Mouse (Mus musculus) kidney, embryonic 14.5 days (tissue): ENCODE results near the gene Ttll5. TPM values are rescaled to one million over a fixed set of nuclear protein-coding genes. Genes with fewer than 3 reads are reported as not detected.

Experiments
- ATAC-seq: fragments of 200-750 bp; cut with Nextera tagmentation; 2 replicates; pipeline ENCODE4 v1.8.0; 2017; ENCODE audit warnings: moderate number of reproducible peaks, mild to moderate bottlenecking, moderate TSS enrichment, moderate library complexity; ENCODE audit not compliant: low FRiP score, low TSS enrichment
- H3K27ac ChIP-seq: fragments of 300-500 bp; sonication (generic); 2 replicates; pipeline ENCODE4 v1.5.1; 2014; ENCODE audit warnings: low read depth, mild to moderate bottlenecking, low read length, moderate library complexity, mixed read lengths
- H3K27me3 ChIP-seq: fragments of 300-500 bp; sonication (generic); 2 replicates; pipeline ENCODE4 v1.6.1; 2014; ENCODE audit warnings: mild to moderate bottlenecking, low read length; ENCODE audit not compliant: control insufficient read depth, insufficient read depth
- H3K36me3 ChIP-seq: fragments of 300-500 bp; sonication (generic); 2 replicates; pipeline ENCODE4 v1.6.1; 2014; ENCODE audit warnings: low read length, mixed read lengths; ENCODE audit not compliant: control insufficient read depth, insufficient read depth
- H3K4me1 ChIP-seq: fragments of 300-500 bp; sonication (generic); 2 replicates; pipeline ENCODE4 v1.6.1; 2014; ENCODE audit warnings: low read length, mixed read lengths; ENCODE audit not compliant: control insufficient read depth, insufficient read depth
- H3K4me2 ChIP-seq: fragments of 300-500 bp; sonication (generic); replicated peaks from 2 replicates; pipeline ENCODE4 v1.6.1; 2014; ENCODE audit warnings: low read depth, mild to moderate bottlenecking, low read length
- H3K4me3 ChIP-seq: fragments of 300-500 bp; sonication (generic); 2 replicates; pipeline ENCODE4 v1.5.1; 2014; ENCODE audit warnings: mild to moderate bottlenecking, low read length
- H3K9ac ChIP-seq: fragments of 300-500 bp; sonication (generic); 2 replicates; pipeline ENCODE4 v1.6.1; 2014; ENCODE audit warnings: low read depth, mild to moderate bottlenecking, low read length, moderate library complexity
- H3K9me3 ChIP-seq: fragments of 300-500 bp; sonication (generic); 2 replicates; pipeline ENCODE4 v1.6.1; 2016; ENCODE audit warnings: low read length; ENCODE audit not compliant: control insufficient read depth
- WGBS: fragments of 180-500 bp; shearing (Covaris S2); extraction: QIAGEN DNeasy Blood & Tissue Kit; methylation state at CpG from one replicate; pipeline ENCODE4 v1.1.7; 2014; 5-methylcytosine and 5-hydroxymethylcytosine counted together
- polyA plus RNA-seq: library from polyadenylated mRNA; unstranded; fragments of >200 nt; fragmentation: Nextera tagmentation; extraction: Ambion mirVana; gene quantifications from 2 replicates; pipeline ENCODE4 v1.2.1, GENCODE M21; 2014

The Ttll5 gene
- polyA plus RNA-seq, 1 experiment from 2014 or later: 17.0 TPM

DNA sequence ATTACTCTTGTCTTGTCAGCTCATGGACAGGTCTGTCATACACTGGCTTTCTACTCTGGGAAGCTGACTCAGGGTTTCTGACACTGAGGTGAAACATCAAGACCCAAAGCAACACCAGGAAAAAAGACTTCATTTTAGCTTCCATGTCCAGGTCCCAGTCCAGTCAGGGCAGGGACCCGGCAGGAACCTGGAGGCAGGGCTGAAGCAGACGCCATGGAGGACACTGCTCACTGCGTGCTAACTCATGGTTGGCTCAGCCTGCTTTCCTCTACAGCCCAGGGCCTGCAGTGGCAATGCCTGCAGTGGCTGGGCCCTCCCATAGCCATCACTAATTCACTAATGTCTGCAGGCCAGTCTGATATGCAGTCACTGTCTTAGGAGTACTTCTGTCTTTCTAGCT, 4.4 kb downstream of the Ttll5 start:
- Histone ChIP-seq H3K9ac (no peak overlapping the region), H3K4me2 (no peak overlapping the region), H3K27ac (no peak overlapping the region), H3K27me3 (no peaks in the 10 kb centered on the region), H3K4me1 (peaks cover 3% of the 10 kb centered on the region; the same call in 1 of the 2 replicates), H3K4me3 (no peak overlapping the region), H3K36me3 (peaks cover 13% of the 10 kb centered on the region), H3K9me3 (no peaks in the 10 kb centered on the region)
- 93% methylated on average over 3 of the region's 3 CpGs for WGBS
- ATAC-seq: no peak

DNA sequence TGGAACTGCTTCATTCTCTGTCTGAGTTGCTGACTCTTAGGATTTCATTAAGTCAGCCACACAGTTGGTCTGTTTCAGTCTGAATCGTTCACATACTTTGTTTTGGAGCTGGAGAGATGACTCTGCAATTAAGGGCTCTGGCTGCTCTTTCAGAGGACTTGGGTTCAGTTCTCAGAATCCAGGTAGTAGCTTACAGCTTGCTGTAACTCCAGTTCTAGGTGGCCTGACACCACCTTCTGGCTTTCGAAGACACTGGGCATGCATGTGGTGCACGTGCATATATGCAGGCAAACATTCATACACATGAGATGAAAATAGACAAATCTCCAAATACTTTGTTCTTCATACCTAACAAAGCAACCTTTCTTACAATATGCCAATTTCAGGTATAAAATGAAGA, 5.4 kb downstream of the Ttll5 start:
- no peaks in the 10 kb centered on the region for H3K9me3 ChIP-seq
- 95% methylated on average over 3 of the region's 3 CpGs for WGBS
- no peak overlapping the region for H3K9ac ChIP-seq
- no peak overlapping the region for H3K4me3 ChIP-seq
- peaks cover 2% of the 10 kb centered on the region; the same call in 1 of the 2 replicates for H3K4me1 ChIP-seq
- no peaks in the 10 kb centered on the region for H3K27me3 ChIP-seq
- no peak overlapping the region for H3K4me2 ChIP-seq
- no peak for ATAC-seq
- no peak overlapping the region for H3K27ac ChIP-seq
- peaks cover 13% of the 10 kb centered on the region for H3K36me3 ChIP-seq

DNA sequence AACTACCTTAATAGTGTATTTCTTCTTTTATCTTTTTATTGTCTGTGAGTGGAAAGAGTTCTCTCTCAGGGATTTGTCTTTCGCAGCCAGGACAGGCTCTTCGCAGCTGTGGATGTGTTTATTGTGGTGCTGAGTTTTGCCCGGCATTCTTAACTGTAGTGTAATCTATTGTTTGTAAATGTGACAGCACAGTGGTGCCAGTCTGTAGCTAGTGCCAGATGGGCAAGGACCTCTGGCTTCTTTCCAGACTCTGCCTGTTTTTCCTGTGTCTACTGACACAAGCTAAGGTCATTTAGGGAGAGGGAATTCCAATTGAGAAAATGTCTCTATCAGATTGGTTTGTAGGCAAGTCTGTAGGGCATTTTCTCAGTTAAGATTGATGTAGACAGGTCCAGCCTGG, 6.2 kb downstream of the Ttll5 start:
- Histone ChIP-seq H3K9ac (no peak overlapping the region), H3K4me3 (no peak overlapping the region), H3K9me3 (no peaks in the 10 kb centered on the region), H3K36me3 (peaks cover 13% of the 10 kb centered on the region), H3K4me1 (peaks cover 1% of the 10 kb centered on the region; the same call in 1 of the 2 replicates), H3K4me2 (no peak overlapping the region), H3K27ac (no peak overlapping the region), H3K27me3 (no peaks in the 10 kb centered on the region)
- WGBS: 92% methylated on average over 3 of the region's 3 CpGs
- no peak for ATAC-seq

DNA sequence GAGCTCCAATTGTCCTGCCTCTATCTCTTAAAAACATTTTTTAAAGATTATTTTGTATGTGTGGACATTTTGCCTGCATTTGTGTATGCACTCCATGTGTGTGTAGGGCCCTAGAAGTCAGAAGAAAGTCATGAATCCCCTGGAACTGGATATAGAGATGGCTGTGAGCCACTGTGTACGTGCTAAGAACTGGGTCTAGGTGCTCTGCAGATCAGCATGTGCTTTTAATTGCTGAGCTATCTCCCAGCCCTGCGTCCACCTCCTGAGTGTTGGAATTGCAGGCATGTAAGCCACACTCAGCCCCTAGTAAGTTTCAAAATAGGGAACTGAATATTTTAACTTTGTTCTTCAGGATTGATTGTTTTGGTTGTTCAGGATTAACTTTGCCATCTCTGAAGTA, 10.1 kb downstream of the Ttll5 start:
- H3K9me3 ChIP-seq: no peaks in the 10 kb centered on the region
- no peak overlapping the region for H3K27ac ChIP-seq
- no peak overlapping the region for H3K4me3 ChIP-seq
- ATAC-seq: no peak
- H3K4me1 ChIP-seq: no peaks in the 10 kb centered on the region
- no peaks in the 10 kb centered on the region for H3K27me3 ChIP-seq
- 89% methylated on average over 2 of the region's 2 CpGs for WGBS
- no peak overlapping the region for H3K9ac ChIP-seq
- H3K36me3 ChIP-seq: peaks cover 7% of the 10 kb centered on the region
- H3K4me2 ChIP-seq: no peak overlapping the region

DNA sequence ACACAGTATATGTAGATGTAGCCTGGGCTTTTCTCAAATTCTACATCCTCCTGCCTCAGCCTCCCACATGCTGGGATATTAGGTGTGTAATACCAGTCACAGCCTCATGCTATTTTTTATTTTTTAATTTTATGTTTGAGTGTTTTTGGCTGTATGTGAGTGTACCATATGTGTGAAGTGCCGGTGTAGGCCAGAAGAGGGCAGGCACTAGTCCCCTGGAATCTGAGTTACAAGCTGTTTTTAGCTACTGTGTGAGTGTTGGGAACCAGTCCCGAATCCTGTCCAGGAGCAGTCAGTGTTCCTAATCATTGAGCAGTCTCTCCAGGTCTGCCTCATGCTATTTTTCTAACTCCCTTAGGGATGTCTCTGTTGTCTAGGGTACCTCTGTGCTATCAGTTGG, 13.3 kb downstream of the Ttll5 start:
- no peak for ATAC-seq

DNA sequence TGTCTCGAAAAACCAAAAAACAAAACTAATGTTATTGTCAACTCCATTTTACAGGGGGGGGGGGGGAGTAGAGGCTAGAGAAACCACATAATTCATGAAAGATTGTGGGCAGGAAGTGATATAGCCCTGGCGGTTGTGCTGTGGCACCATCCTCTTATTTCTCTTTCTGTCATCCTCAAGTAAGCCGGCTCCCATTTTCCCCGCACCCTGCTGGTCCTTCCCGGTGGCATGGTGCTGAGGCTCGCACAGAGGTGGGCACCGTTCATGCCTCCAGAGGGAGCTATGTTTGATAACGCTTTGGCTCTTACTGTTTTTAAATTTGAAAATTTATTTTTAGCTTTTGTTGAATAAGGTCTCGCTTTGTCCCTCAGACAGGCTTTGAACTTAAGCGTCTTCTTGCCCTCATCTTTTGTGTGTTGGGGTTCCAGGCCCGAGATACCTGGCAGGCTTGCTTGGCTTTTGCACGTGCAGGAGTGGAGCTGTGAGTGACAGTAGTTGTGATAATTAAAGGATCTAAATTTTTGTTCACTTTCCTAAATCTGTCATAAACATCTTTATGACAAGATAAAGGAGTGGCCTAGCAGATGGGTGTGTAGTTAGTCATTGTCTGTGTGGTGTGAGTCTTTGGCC, 15.0 kb downstream of the Ttll5 start:
- Histone ChIP-seq H3K9me3 (no peaks in the 10 kb centered on the region), H3K9ac (no peak overlapping the region), H3K27me3 (no peaks in the 10 kb centered on the region), H3K4me3 (no peak overlapping the region), H3K36me3 (no peaks in the 10 kb centered on the region), H3K4me2 (no peak overlapping the region), H3K27ac (no peak overlapping the region), H3K4me1 (no peaks in the 10 kb centered on the region)
- 90% methylated on average over 12 of the region's 12 CpGs for WGBS
- no peak for ATAC-seq

More for the DNA sequence above, 13.3 kb downstream of the Ttll5 start:
- Histone ChIP-seq H3K4me2 (no peak overlapping the region), H3K27me3 (no peaks in the 10 kb centered on the region), H3K4me3 (no peak overlapping the region), H3K4me1 (no peaks in the 10 kb centered on the region), H3K36me3 (peaks cover 3% of the 10 kb centered on the region; the same call in 1 of the 2 replicates), H3K9me3 (no peaks in the 10 kb centered on the region), H3K27ac (no peak overlapping the region), H3K9ac (no peak overlapping the region)
- WGBS: 88% methylated on average over 2 of the region's 2 CpGs

DNA sequence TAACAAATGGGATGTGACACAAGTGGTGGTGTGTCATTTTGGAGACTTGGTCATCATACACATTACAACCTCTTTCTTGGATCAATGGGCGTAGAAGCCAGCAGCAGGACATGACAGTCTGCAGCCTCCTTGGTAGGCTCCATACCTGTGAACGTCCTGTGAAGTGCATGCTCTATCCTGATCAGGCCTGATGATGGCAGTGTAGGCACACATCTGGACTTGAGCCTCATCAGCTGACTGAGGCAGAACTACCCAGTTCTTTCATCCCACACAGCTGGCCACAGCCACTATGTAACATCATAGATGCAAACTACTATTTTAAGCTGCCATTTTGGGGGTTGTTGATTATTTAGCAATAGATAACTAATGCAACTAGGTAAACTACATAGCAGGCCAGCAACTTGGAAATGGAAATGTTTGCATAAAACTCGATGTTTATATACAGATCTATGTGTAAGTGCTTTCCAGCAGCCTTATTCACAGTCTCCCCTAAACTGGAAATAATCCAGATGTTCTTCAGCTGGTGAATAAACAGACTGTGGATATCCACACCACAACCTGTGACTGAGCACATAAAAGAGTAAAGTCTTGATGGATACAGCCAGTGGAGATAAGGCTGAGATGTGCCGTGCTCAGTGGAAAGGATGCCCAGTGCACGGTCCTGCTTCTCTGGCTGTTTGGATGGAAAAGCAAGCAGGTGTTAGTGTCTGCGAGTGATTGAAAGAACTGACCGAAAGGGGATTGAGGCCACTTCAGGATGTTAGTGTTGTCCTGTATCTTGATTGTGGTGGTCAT, 23.9 kb downstream of the Ttll5 start:
- H3K4me2 ChIP-seq: no peak overlapping the region
- H3K27me3 ChIP-seq: no peaks in the 10 kb centered on the region
- no peak overlapping the region for H3K4me3 ChIP-seq
- no peaks in the 10 kb centered on the region for H3K9me3 ChIP-seq
- WGBS: 81% methylated on average over 7 of the region's 7 CpGs
- H3K4me1 ChIP-seq: no peaks in the 10 kb centered on the region
- H3K36me3 ChIP-seq: no peaks in the 10 kb centered on the region; the same call in 1 of the 2 replicates
- H3K9ac ChIP-seq: no peak overlapping the region
- no peak overlapping the region for H3K27ac ChIP-seq
- ATAC-seq: peak; percentile 52; the same call in 1 of the 2 replicates

DNA sequence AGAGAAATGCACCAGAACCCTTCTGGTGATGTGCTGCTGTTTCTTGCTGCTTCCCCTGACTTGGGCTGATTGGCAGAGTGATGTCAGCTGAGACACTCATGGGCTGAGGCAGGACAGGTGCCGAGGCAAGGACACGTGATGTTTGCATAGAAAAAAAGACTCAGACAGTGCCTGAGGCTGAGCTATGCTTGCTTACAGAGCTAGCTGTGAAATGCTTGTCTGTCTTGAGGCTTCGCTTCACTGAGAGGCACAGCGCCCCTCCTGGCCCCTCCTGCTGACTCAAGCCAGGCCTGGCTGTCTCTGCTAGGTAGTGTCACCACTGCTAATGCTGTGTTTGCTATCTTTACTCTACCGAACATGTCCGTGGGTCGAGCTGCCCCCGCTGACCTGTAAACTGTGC, 26.2 kb downstream of the Ttll5 start:
- no peak overlapping the region for H3K9ac ChIP-seq
- H3K4me1 ChIP-seq: no peaks in the 10 kb centered on the region
- no peaks in the 10 kb centered on the region; the same call in 1 of the 2 replicates for H3K36me3 ChIP-seq
- no peak overlapping the region for H3K4me3 ChIP-seq
- no peak for ATAC-seq
- H3K27me3 ChIP-seq: no peaks in the 10 kb centered on the region
- H3K9me3 ChIP-seq: no peaks in the 10 kb centered on the region
- WGBS: 81% methylated on average over 8 of the region's 8 CpGs
- H3K4me2 ChIP-seq: no peak overlapping the region
- no peak overlapping the region for H3K27ac ChIP-seq

DNA sequence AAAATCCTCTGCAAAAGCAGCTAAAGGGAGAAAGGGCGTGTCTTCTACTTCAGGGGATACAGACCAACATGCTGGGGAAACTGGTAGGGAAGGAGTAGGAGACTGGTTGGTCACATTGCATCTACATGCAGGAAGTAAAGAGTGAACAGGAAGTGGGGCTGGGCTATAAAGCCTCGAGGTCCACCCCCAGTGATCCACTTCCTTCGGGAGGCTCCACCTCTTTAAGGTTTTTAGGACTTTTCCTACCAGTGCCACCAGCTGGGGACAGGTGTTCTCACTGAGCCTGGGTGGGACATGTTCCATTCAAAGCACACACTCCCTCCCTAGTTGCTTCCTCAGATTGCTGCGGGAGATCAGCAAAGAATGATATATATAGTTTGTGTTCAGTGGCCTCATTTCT, 29.4 kb downstream of the Ttll5 start:
- no peak for ATAC-seq
- Histone ChIP-seq H3K9ac (no peak overlapping the region), H3K9me3 (no peaks in the 10 kb centered on the region), H3K4me3 (no peak overlapping the region), H3K27ac (no peak overlapping the region), H3K4me2 (no peak overlapping the region), H3K4me1 (no peaks in the 10 kb centered on the region), H3K36me3 (no peaks in the 10 kb centered on the region; the same call in 1 of the 2 replicates), H3K27me3 (no peaks in the 10 kb centered on the region)
- WGBS: 84% methylated on average over 4 of the region's 4 CpGs
